ENCODE assay signal across 8 mouse cellular contexts in genomic region chr14:72389696-72390095, GRCm38 (mm10).
DNase-seq lines count a peak whose midpoint lies in the region; ATAC-seq and TF ChIP-seq lines count a peak whose summit lies in the region.

No protein-coding gene starts in this region.

- ATAC-seq in hindbrain, embryonic 16.5 days: peak; percentile 82
- ATAC-seq in lung, embryonic 14.5 days (ENCODE audit: insufficient read depth): peak; percentile 96
- ATAC-seq in liver, postnatal 0 days: no peak

- H3K36me3 ChIP-seq in hindbrain, embryonic 16.5 days (ENCODE audit: control insufficient read depth, insufficient read depth, low read length): no peaks in the 10 kb centered on the region
- no peaks in the 10 kb centered on the region for H3K36me3 ChIP-seq in lung, embryonic 14.5 days (ENCODE audit: insufficient read depth)
- H3K36me3 ChIP-seq in liver, postnatal 0 days (replicated peaks; ENCODE audit: insufficient read depth, low read length): no peaks in the 10 kb centered on the region

- no peaks in the 10 kb centered on the region for H3K4me1 ChIP-seq in hindbrain, embryonic 16.5 days (ENCODE audit: control insufficient read depth, insufficient read depth, low read depth, low read length)
- H3K4me1 ChIP-seq in lung, embryonic 14.5 days (ENCODE audit: insufficient read depth): no peaks in the 10 kb centered on the region
- H3K4me1 ChIP-seq in liver, postnatal 0 days (ENCODE audit: insufficient read depth): no peaks in the 10 kb centered on the region

- H3K4me2 ChIP-seq in hindbrain, embryonic 16.5 days (ENCODE audit: low read length): no peak overlapping the region
- no peak overlapping the region for H3K4me2 ChIP-seq in lung, embryonic 14.5 days
- H3K4me2 ChIP-seq in liver, postnatal 0 days (ENCODE audit: low read depth, low read length): no peak overlapping the region

- WGBS in hindbrain, embryonic 16.5 days: 60% methylated on average over 1 of the region's 1 CpGs
- 24% methylated on average over 1 of the region's 1 CpGs for WGBS in lung, embryonic 14.5 days
- 67% methylated on average over 1 of the region's 1 CpGs for WGBS in liver, postnatal 0 days (ENCODE audit: insufficient replicate concordance)

- no peak for TF ChIP-seq CTCF in lung, embryonic 14.5 days (IDR thresholded peaks at IDR 0.05; ENCODE audit: low read depth)
- no peak for TF ChIP-seq CTCF in liver, postnatal 0 days (IDR thresholded peaks at IDR 0.05; ENCODE audit: low read depth)

- H3K27ac ChIP-seq in hindbrain, embryonic 16.5 days (ENCODE audit: low read depth, low read length): no peak overlapping the region
- no peak overlapping the region for H3K27ac ChIP-seq in lung, embryonic 14.5 days (ENCODE audit: low read depth)
- H3K27ac ChIP-seq in liver, postnatal 0 days (ENCODE audit: low read depth): no peak overlapping the region

- no peaks in the 10 kb centered on the region for H3K27me3 ChIP-seq in hindbrain, embryonic 16.5 days (replicated peaks; ENCODE audit: control insufficient read depth, insufficient read depth, low read length)
- H3K27me3 ChIP-seq in lung, embryonic 14.5 days (ENCODE audit: insufficient read depth, low read length): no peaks in the 10 kb centered on the region
- H3K27me3 ChIP-seq in liver, postnatal 0 days (ENCODE audit: insufficient read depth, low read length): no peaks in the 10 kb centered on the region

- no peak overlapping the region for H3K9ac ChIP-seq in hindbrain, embryonic 16.5 days (ENCODE audit: low read depth, low read length)
- no peak overlapping the region for H3K9ac ChIP-seq in lung, embryonic 14.5 days
- no peak overlapping the region for H3K9ac ChIP-seq in liver, postnatal 0 days (replicated peaks)

- no peak for TF ChIP-seq EP300 in liver, postnatal 0 days (IDR thresholded peaks at IDR 0.05; ENCODE audit: low read depth)

- no peaks in the 10 kb centered on the region for H3K9me3 ChIP-seq in hindbrain, embryonic 16.5 days (ENCODE audit: control insufficient read depth, low read length)
- no peaks in the 10 kb centered on the region for H3K9me3 ChIP-seq in lung, embryonic 14.5 days (ENCODE audit: low read depth, low read length)
- H3K9me3 ChIP-seq in liver, postnatal 0 days (ENCODE audit: low read length): no peaks in the 10 kb centered on the region

- no peak overlapping the region for H3K4me3 ChIP-seq in hindbrain, embryonic 16.5 days (ENCODE audit: low read length)
- no peak overlapping the region for H3K4me3 ChIP-seq in lung, embryonic 14.5 days (ENCODE audit: low read depth, low read length)
- no peak overlapping the region for H3K4me3 ChIP-seq in liver, postnatal 0 days (ENCODE audit: low read depth, low read length)

- DNase-seq in adrenal gland, postnatal 10 days: peak; percentile 62
- DNase-seq in adrenal gland, adult 18-20 months (ENCODE audit: low spot score in 2 of 2): no peak
- peak; percentile 70 for DNase-seq in MN1 (ENCODE audit: low spot score)
- DNase-seq in embryo, embryonic 11 days: peak; percentile 48
- peak; percentile 88 for DNase-seq in lung, embryonic 14.5 days
- DNase-seq in urinary bladder, postnatal 10 days (ENCODE audit: low spot score): peak; percentile 15
- no peak for DNase-seq in liver, postnatal 0 days

Comparison
In these comparisons a context has a peak if more than half of its experiments do, and no peak if none do; other contexts are left out.
1. DNase-seq: peak in adrenal gland, postnatal 10 days (single experiment), MN1 (single experiment), embryo, embryonic 11 days (single experiment), lung, embryonic 14.5 days (single experiment) and urinary bladder, postnatal 10 days (single experiment); none in adrenal gland, adult 18-20 months (0 of 2) and liver, postnatal 0 days (single experiment).